Mouse (Mus musculus) midbrain, embryonic 12.5 days (tissue): ENCODE results near the gene Cwf19l2. TPM values are rescaled to one million over a fixed set of nuclear protein-coding genes. Genes with fewer than 3 reads are reported as not detected.
"Not testable (repeated sequence)": the region's sequence is repeated elsewhere in the genome, so short reads cannot be mapped to it uniquely, and the experiment has no call there.

Experiments used
- ATAC-seq: fragments of 200-750 bp; cut with Nextera tagmentation; 2 replicates; pipeline ENCODE4 v1.8.0; 2017; ENCODE audit warnings: low read depth, moderate TSS enrichment, moderate library complexity; ENCODE audit not compliant: low FRiP score
- H3K27ac ChIP-seq: fragments of 300-500 bp; sonication (generic); replicated peaks from 2 replicates; pipeline ENCODE4 v1.5.1; 2016; ENCODE audit warnings: mild to moderate bottlenecking
- H3K27me3 ChIP-seq: fragments of 300-500 bp; sonication (generic); 2 replicates; pipeline ENCODE4 v1.6.1; 2016; ENCODE audit warnings: mild to moderate bottlenecking
- H3K36me3 ChIP-seq: fragments of 300-500 bp; sonication (generic); 2 replicates; pipeline ENCODE4 v1.6.1; 2016
- H3K4me1 ChIP-seq: fragments of 300-500 bp; sonication (generic); 2 replicates; pipeline ENCODE4 v1.6.1; 2016
- H3K4me2 ChIP-seq: fragments of 300-500 bp; sonication (generic); replicated peaks from 2 replicates; pipeline ENCODE4 v1.6.1; 2016; ENCODE audit warnings: mild to moderate bottlenecking, moderate library complexity
- H3K4me3 ChIP-seq: fragments of 300-500 bp; sonication (generic); 2 replicates; pipeline ENCODE4 v1.5.1; 2016; ENCODE audit warnings: mild to moderate bottlenecking
- H3K9ac ChIP-seq: fragments of 300-500 bp; sonication (generic); replicated peaks from 2 replicates; pipeline ENCODE4 v1.6.1; 2016; ENCODE audit warnings: mild to moderate bottlenecking, moderate library complexity
- H3K9me3 ChIP-seq: fragments of 300-500 bp; sonication (generic); 2 replicates; pipeline ENCODE4 v1.6.1; 2016; ENCODE audit warnings: mild to moderate bottlenecking
- WGBS: fragments of 180-500 bp; shearing (Covaris S2); methylation state at CpG from one replicate; pipeline ENCODE4 v1.1.7; 2016; 5-methylcytosine and 5-hydroxymethylcytosine counted together
- polyA plus RNA-seq: library from polyadenylated mRNA; unstranded; fragments of >200 nt; fragmentation: Nextera tagmentation; extraction: Ambion mirVana; gene quantifications from 2 replicates; pipeline ENCODE4 v1.2.1, GENCODE M21; 2016

The Cwf19l2 gene
- polyA plus RNA-seq: 15.9 and 16.5 TPM in 2 replicates

DNA sequence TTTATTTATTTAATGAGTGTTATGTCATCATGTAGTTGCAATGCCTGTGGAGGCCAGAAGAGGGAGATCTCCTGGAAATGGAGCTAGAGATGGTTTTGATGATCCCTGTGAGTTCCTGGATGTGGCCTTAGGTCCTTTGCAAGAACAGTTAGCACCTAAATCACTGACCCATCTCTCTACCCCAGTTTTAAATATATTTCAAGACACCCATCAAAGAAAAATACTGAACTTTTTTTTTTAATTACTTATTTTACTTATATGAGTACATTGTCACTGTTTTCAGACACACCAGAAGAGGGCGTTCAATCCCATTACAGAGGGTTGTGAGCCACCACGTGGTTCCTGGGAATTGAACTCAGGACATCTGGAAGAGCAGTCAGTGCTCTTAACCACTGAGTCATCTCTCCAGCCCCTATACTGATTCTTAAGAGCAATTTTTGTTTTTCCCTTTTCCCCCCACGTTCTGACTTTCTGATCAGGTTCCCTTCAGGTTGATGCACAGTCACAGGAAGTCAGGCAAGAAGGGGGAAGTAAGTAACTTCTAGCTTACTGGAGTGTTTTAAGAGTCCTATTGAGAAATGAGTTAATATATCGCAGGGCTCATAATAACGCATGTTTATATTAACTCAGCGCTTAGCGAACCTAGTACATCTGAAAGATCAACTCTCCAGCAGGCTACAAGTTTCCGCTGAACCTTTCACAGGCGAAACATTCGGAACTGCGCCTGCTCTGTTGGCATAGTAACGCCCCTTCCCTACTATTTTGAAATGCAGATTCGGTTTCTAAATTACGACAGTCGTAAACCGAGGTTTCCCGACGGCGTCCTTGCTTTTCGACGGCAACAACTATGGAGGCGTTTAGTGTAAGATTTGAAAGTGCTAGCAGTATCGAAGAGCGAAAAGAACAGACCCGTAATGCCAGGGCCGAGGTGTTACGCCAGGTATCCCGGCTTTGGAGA, at the start of gene Cwf19l2:
Cwf19l2 (plus strand) TSS at position 342 of the 958 bp plus-strand sequence.
- H3K4me2 ChIP-seq: peak within 1 kb of the TSS; percentile 63
- peak within 1 kb of the TSS; percentile 65 for H3K4me3 ChIP-seq
- WGBS: under 1% methylated on average over 28 of the region's 28 CpGs
- peak within 1 kb of the TSS; percentile 69 for H3K9ac ChIP-seq
- no peaks in the 10 kb centered on the region for H3K9me3 ChIP-seq
- H3K27ac ChIP-seq: 0 out of 2 replicates have a peak within 1 kb of the TSS, but pooled peaks have one; percentile 25
- no peaks in the 10 kb centered on the region for H3K4me1 ChIP-seq
- H3K27me3 ChIP-seq: no peaks in the 10 kb centered on the region
- peak; percentile 93 for ATAC-seq
- no peaks in the 10 kb centered on the region for H3K36me3 ChIP-seq

DNA sequence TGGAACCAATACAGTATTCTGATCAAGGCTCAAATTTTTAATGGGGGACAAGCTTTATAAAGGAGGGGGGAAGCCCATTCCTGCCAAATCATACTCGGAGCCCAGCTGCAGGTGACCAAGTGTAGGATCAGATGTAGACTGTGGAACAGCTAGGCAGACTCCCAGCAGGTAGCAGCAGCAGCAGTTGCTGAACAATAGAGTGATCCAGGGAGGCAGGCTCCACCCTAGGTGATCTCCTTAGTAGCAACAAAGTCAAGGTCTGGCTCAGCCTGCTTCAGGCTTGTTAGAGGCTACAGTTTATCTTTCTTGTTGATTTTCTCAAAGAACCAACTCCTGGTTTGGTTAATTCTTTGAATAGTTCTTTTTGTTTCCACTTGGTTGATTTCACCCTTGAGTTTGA, 27.1 kb upstream of the Cwf19l2 start:
- WGBS: 52% methylated on average over 1 of the region's 1 CpGs
- H3K27ac ChIP-seq, H3K9me3 ChIP-seq, H3K9ac ChIP-seq, ATAC-seq, H3K4me2 ChIP-seq, H3K4me3 ChIP-seq, H3K4me1 ChIP-seq, H3K27me3 ChIP-seq: not testable (repeated sequence)
- peaks cover 21% of the 10 kb centered on the region for H3K36me3 ChIP-seq

DNA sequence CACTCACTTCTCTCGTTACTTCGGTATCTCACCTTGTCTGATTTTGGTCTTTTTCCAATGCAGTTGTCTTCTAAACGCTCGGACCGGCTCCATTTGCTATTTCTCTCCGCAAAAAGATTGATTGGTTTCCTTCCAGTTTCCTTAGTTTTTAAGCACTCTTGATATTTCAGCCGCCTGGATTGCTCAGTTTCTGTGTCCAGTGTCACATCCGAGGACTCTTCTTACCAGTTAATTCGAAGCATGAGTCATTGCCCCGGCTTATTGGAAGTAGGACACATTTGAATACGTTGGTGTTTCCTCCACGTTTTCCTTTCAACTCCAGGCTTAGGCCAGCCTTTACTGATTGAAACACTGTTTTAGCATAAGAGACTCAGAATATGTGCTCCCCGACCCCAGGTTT, 980 bp downstream of the Cwf19l2 start:
- Histone ChIP-seq H3K4me3 (peak overlapping the region; percentile 65), H3K4me2 (peak overlapping the region; percentile 63), H3K9ac (peak overlapping the region; percentile 69), H3K36me3 (no peaks in the 10 kb centered on the region), H3K27ac (0 out of 2 replicates have a peak overlapping the region, but pooled peaks have one; percentile 25), H3K27me3 (no peaks in the 10 kb centered on the region), H3K4me1 (no peaks in the 10 kb centered on the region), H3K9me3 (no peaks in the 10 kb centered on the region)
- ATAC-seq: peak; percentile 23
- WGBS: 2% methylated on average over 13 of the region's 13 CpGs

DNA sequence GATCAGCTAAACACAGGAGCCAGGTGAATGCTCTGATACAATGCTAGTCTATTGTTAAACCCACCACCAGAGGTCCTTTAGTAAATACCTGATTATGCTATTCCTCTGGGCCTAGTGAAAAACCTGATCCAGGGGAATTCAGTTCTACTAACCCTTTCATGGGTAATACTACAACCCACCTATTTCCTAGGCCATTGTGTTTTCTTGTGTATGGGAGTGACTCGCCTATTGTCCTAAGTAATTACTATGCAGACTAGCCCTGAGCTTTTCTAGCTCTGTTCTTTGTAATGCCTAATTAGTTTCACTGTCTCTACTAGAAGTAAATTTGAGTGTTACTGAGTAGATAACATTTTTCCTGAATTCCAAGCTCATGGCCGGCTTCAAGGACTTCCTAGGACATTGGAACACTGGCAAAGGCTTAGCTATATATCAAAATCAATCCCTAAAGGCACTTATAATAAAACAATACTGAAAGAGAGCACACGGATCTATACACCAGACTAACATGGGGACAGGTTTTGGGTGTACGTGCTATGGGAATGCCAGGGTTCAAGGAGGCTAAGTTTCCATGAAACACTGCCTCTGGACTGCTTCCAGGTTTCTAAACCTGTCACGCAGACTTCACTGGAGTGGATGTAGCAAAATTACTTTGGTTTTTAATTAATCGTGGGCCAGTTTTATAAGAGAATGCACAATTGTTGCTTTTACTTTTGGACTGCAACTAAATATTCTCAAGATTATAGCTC, 36.3 kb downstream of the Cwf19l2 start:
- not testable (repeated sequence) for ATAC-seq, H3K27ac ChIP-seq, H3K4me3 ChIP-seq, H3K9me3 ChIP-seq, H3K4me2 ChIP-seq, H3K36me3 ChIP-seq, H3K27me3 ChIP-seq, H3K9ac ChIP-seq, H3K4me1 ChIP-seq
- 87% methylated on average over 6 of the region's 6 CpGs for WGBS

DNA sequence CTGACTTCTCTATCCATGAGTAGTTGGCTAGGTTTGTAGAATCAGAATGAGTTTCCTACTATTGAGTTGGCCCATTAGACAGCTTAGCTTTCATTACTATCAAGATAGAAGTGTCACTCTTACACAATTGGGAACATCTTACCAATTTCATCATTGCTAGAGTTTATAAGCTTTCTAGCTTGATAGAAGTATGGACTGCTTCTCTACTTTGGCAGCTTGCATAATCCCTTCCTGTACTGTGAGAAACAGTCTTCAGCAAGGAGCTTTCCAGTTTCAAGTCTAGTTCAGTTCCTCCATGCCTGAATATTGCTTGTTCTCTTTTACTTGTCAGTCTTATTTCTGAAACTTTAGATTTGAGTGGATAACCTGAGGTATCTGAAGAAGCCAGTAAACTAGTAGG, 68.5 kb downstream of the Cwf19l2 start:
- no peaks in the 10 kb centered on the region for H3K4me1 ChIP-seq
- no peak overlapping the region for H3K27ac ChIP-seq
- H3K27me3 ChIP-seq: no peaks in the 10 kb centered on the region
- H3K9ac ChIP-seq: no peak overlapping the region
- H3K4me3 ChIP-seq: no peak overlapping the region
- ATAC-seq: no peak
- H3K4me2 ChIP-seq: no peak overlapping the region
- H3K9me3 ChIP-seq: no peaks in the 10 kb centered on the region
- peaks cover 16% of the 10 kb centered on the region for H3K36me3 ChIP-seq

DNA sequence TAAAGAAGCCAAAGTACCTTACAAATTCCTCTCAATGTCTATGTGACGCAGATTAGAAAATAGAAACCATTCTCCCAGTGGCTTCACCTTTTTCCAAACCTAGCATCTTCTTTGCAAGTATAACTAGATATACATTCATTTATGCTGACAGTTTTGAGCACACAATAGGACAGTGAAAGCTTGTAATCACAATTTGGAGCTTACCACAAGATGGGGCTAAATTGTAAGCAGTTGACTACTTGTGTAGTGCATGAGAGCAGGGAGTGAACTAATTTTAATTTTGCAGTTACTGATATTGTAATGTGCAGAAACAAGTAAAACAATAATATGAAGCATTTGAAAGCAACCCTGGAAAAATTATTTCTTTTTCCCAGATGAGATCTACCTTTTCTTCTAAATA, 115.3 kb downstream of the Cwf19l2 start:
- H3K9ac ChIP-seq: no peak overlapping the region
- H3K4me3 ChIP-seq: no peak overlapping the region
- H3K9me3 ChIP-seq: no peaks in the 10 kb centered on the region
- no peaks in the 10 kb centered on the region for H3K27me3 ChIP-seq
- H3K4me1 ChIP-seq: no peaks in the 10 kb centered on the region
- no peak for ATAC-seq
- H3K27ac ChIP-seq: no peak overlapping the region
- H3K4me2 ChIP-seq: no peak overlapping the region
- WGBS: 92% methylated on average over 1 of the region's 1 CpGs
- no peaks in the 10 kb centered on the region for H3K36me3 ChIP-seq

DNA sequence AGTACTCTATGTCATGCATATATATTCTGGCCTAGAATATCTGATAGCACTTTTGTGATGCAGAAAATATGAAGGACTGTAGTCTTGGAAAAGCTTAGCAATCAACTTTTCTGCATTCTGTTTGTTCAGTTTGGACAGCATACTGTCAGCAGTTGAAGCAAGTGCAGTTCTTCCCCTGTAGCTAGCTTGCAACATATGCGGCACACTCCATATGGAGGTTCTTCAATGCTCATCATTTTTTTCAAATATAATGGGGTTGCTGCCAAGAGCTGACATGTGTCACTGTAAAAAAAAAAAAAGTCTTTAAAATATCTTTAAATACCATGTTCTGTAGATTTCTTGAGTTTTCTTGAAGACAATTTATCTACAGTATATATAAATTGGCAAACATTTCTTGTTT, 115.8 kb downstream of the Cwf19l2 start:
- no peaks in the 10 kb centered on the region for H3K27me3 ChIP-seq
- H3K4me3 ChIP-seq: no peak overlapping the region
- no peaks in the 10 kb centered on the region for H3K4me1 ChIP-seq
- no peaks in the 10 kb centered on the region for H3K9me3 ChIP-seq
- WGBS: 96% methylated on average over 1 of the region's 1 CpGs
- ATAC-seq: no peak
- no peaks in the 10 kb centered on the region for H3K36me3 ChIP-seq
- no peak overlapping the region for H3K9ac ChIP-seq
- no peak overlapping the region for H3K27ac ChIP-seq
- H3K4me2 ChIP-seq: no peak overlapping the region

DNA sequence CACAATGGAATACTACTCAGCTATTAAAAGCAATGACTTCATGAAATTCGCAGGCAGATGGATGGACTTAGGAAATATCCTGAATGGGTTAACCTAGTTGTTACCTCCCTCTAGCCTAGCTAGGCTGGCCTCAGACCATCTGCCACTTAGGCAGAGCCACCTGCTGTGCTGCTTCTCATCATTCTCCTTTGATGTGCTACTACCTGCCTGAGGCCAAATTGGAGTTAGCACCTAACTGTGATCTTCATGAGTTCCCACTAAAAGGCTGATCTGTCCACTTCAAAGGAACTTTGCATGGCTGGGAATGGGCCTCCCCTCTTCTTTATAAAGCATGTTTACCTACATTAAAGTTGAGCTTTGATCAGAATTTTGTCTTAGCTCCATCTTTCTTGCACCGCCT, 117.6 kb downstream of the Cwf19l2 start:
- Histone ChIP-seq H3K27ac (no peak overlapping the region), H3K36me3 (no peaks in the 10 kb centered on the region), H3K27me3 (no peaks in the 10 kb centered on the region), H3K4me2 (no peak overlapping the region), H3K9ac (no peak overlapping the region), H3K9me3 (no peaks in the 10 kb centered on the region), H3K4me3 (no peak overlapping the region), H3K4me1 (no peaks in the 10 kb centered on the region)
- ATAC-seq: no peak
- WGBS: 90% methylated on average over 2 of the region's 2 CpGs

Other genes with a start within 250 kb of the Cwf19l2 start
- 50.7 and 53.0 TPM in 2 replicates for gene Alkbh8, start 68.5 kb upstream of the Cwf19l2 start, polyA plus RNA-seq
- 3.4 and 4.4 TPM in 2 replicates for gene Gucy1a2, start 129.2 kb downstream of the Cwf19l2 start, polyA plus RNA-seq